Mouse (Mus musculus): ENCODE data around the gene Ptpn12.

Gene Ptpn12

DNA sequence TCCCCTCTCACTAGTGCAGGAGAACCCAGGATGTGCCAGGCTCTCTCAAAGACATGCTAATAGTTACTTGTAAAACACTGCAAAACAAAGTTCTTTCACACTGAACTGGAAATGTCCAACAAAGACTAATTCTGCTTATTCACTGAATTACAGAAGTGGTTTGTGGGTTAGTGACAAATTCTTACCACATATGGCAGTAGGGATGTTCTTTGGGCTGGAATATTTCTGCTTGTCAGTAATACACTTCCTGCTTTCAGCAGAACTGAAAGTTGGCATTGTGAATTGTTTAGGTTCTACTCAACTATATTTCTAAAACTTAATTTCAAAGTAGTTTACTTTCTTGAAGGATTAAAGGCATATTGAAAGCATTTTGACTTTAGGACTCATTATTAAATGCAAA lies 25.5 kb downstream of the Ptpn12 start:
- DNase-seq (ENCODE audit: low read depth, low spot score) = no peak

DNA sequence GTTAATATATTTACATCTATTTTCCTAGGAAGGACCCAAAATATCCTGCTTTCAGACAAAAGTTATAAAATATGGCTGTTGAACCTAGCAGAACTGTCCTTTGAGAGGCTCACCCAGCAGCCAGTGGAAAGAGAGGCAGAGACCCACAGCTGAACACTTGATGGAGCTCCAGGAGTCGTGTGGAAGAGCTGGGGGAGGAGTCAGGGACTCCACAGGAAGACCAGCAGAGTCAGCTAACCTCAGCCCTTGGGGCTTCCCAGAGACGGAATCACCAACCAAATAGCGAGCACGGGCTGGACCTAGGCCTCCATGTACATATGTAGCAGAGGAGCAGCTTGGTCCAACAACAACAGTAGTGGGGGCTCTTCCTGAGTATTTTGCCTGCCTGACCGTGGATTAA lies 38.6 kb downstream of the Ptpn12 start:
- DNase-seq (ENCODE audit: low read depth, low spot score) = no peak

DNA sequence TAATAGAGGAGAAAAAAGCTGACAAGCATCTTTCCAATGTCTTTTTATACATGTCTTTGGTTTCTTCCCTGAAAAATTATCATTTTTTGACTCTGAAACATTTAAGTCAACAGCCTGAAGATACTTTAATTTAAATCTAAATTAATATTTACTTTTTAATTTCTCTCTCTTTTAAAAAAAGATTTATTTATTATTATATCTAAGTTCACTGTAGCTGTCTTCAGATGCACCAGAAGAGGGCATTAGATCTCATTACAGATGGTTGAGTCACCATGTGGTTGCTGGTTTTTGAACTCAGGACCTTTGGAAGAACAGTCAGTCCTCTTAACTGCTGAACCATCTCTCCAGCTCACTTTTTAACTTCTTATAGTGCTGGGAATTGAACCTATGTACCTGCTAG lies 44.8 kb downstream of the Ptpn12 start:
- no peak for DNase-seq (ENCODE audit: low read depth, low spot score)

DNA sequence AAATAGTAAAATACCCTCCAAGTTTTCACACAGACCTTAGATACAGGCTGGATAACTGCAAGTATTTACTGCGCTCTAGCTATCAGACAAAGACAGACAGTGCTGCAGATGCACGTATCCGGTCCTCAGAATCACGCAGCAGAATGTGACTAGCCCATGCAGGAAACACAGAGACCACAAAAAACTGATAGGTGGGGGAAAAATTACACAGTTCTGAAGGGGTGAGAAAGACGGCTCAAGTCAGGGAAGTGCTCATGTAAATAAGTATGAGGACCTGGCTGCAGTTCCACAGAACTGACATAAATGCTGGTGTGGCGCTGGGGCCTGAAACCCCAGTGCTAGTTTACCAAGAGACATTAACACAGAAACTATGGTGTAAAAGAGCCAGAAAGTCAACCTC lies 53.0 kb downstream of the Ptpn12 start:
- DNase-seq (ENCODE audit: low read depth, low spot score) = no peak

DNA sequence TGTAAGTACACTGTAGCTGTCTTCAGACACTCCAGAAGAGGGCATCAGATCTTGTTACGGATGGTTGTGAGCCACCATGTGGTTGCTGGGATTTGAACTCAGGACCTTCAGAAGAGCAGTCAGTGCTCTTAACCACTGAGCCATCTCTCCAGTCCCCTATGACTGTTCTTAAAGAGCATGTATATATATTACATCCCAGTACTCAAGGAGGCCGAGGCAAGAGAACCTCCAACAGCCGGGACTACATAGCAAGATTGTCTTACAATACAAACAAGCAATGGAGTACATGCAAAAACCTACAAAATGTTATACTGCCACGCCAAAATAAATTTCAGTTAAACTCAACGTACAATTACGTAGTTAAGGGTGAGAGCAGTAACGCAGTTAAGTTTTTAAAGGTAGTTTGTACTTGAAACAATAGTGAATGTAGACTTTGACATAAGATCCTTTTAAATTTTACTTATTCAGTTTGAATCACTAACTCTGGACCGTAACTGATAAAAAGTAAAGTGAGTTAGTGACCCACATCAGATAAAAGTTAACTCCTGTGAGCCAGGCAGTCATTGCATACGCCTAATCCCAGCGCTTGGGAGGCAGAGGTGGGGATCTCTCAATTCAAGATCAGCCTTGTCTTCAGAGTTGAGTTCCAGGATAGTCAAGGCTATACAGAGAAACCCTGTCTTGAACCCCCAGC lies 53.9 kb downstream of the Ptpn12 start:
- no peak for DNase-seq (ENCODE audit: low read depth, low spot score)

DNA sequence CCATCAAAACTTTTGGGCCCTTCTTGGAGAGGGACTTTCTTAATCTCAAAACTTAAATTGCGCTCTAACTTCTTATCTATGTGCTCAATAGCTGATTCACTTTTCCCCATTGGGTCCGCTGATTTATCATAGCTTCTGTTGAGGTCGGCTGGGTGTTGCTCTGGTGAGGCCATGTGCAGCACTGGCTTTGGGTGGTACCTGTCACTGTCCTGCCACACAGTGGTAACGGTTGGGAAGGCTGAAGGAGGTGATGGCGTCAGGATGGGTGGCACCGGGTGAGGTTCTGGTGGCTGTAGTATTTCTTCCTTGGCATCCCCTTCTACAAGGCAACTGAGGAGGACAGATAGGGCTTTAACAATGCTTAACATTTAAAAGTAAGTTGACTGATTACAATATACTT lies 57.3 kb downstream of the Ptpn12 start:
- no peak for DNase-seq (ENCODE audit: low read depth, low spot score)

DNA sequence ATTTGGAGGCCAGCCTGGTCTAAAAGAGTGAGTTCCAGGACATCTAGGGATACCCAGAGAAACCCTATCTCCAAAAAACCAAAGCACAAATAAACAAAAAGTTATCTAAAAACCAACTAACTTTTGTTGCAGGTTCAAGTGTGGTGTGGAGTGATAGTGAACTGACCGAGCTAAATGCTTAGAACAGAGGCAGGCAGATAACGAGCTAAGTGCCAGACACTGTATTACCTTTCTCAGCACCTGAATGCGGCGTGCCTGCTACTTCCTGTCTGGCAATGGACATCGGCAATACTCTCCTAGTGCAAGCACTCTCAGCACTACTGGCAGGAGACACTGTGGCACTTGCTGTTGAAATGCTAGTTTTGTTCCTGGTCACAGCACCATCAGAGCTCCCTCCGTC lies 58.2 kb downstream of the Ptpn12 start:
- DNase-seq (ENCODE audit: low read depth, low spot score) = no peak

DNA sequence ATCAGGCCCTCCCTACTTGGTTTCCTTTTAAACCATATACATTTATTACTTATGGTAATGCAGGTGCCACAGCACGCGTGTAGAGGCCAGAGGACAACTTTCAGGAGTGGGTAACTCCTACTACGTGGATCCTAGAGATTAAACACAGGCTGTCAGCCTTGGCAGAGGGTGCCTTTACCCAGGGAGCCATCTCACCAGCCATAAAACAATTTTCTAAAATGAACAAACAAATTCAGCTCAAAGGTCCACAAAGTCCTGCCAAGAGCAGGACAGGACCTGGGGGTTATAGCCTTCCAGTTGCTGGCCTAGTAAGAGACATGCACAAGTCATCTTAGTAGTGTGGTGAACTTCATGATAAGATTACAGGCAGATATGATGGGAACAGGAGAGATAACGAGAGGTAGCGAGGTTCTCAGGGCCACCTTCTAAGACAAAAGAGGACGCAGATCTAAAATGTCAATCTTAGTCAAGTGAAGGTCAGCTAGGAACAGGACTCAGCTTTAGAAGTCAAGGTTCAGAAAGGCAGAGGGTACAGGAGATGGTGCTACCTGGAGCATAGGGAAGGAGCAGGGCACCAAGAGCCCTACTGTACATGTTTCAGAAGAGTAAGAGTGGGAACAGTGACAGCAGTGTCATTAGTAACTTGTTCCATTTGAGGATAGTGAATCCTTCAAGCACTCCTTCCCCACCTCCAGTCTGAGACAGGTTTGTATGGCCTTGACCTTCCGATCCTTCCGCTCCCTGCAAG lies 65.5 kb downstream of the Ptpn12 start:
- DNase-seq (ENCODE audit: low read depth, low spot score) = no peak

DNA sequence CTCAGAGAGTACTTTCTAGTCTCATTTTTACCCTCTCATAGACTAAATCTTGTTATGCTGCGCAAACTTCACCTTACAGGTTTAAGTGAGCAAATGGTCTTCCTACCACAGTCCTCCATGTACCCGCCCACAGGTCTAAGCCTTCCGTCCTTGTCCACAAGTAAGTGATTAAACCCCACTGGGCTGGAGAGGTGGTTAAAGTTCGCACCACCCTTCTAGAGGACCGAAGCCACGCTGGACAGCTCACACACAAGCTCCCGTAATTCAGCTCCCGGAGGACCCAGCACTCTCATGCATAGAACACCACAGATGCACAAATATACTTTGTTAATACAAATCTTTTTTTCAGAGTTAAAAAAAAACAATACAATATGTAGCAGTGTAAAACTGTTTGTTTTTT lies 69.4 kb downstream of the Ptpn12 start:
- no peak for DNase-seq (ENCODE audit: low read depth, low spot score)

DNA sequence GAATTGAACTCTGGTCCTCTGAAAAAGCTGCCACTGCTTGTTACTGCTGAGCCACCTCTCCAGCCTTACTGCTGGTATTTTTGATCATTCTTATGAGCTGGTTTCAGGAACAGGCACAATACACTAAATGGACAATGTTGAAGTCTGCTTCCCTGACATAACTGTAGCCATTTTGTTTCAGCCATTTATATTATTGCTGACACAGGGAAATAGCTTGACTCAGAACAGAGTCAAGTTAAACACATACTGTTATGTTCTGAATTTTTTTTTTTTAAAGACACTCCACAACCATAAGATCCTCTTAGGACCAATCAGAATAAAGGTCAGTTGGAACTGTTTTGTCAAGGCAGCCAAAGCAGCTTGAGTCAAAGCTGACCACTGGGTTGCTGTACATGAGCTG lies 72.2 kb downstream of the Ptpn12 start:
- DNase-seq (ENCODE audit: low read depth, low spot score) = no peak

DNA sequence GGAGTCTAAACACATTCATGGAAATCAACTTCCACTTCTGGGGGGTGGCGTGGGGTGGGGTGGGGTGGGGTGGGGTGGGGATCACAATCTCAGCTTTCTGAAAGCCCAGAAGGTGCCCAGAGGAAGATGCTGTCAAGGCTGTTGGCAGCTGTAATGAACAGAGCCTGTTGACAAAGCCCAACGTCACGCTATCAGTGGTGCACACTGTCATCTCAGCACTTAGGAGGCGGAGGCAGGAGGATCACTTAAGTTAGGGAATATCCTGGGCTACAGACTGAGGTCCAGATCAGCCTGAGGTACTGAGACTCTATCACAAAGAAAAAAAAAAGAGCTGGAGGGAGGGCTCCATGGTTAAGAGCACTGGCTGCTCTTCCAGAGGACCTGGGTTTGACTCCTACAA lies 81.0 kb downstream of the Ptpn12 start:
- no peak for DNase-seq (ENCODE audit: low read depth, low spot score)

DNA sequence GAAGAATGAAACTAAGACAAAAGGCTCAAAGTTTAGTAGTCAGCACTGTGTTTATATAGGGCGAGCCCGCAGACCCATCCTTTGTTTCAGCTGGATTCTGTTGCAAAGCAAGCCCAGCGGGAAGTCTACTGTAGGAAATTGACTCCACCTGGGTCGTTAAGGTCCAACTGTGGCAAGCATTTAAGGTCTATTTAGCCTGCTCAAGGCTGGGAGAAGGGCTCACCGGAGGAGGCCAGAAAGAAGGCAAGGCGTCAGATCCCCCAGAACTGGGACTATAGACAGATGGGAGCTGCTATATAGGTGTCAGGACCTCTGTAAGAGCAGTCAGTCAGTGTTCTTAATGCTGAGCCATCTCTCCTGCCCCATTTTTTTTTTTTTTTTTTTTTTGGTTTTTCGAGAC lies 81.7 kb downstream of the Ptpn12 start:
- DNase-seq (ENCODE audit: low read depth, low spot score) = no peak

DNA sequence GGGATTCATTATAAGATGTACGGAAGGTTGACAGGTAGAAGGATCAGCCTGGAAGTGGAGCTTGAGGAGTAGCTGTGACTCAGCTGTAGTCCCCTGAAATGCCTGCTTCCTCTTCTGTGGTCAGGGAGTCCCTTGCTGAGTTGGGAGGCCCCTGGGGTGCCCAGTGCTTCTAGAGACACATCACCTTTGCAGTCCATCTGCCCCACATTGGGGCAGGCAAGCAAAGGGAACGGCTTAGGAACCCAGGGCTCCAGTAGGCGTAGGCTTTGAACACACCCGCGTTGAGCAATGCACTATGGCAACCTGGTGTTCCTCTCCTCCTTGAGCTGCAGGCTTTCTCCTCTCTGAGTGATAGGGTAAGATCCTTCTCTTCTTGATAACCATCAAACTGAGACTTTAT lies 82.6 kb downstream of the Ptpn12 start:
- DNase-seq (ENCODE audit: low read depth, low spot score) = no peak

DNA sequence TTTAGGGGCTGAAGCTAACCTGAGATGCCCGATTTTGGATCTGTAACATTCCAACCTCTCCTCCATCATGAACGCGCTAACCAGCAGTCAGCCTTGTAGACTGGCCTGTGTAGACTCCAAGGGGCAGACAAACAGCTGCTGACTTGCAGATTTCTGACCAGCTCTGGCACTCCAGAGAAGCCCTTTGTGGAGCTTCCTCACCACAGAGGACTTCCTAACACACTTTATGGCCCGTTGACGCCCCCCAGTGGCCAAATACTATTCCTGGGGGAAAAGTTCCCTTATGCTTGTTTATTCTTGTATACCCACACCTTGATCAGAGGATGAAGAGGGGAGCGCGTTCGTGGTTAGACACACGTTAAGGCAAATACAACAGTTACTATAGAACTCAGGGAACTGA lies 86.7 kb downstream of the Ptpn12 start:
- DNase-seq (ENCODE audit: low read depth, low spot score) = no peak

DNA sequence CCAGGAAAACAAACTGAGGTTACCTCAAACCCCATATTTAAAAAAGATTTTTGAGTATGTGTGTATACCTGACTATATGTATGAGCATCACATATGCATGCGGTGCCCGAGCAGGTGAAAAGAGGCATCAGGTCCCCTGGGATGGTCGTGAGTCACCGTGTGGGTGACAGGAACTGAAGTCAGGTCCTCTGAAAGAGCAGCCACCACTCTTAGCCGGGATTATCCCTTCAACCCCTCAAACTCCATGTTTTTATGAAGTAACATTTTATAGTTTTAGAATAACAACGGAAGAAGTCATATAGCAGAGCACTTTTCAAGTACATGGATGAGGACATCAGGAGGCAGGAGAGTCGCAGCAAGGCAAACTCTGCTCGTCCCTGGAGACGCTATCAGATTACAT lies 87.2 kb downstream of the Ptpn12 start:
- DNase-seq (ENCODE audit: low read depth, low spot score) = no peak

DNA sequence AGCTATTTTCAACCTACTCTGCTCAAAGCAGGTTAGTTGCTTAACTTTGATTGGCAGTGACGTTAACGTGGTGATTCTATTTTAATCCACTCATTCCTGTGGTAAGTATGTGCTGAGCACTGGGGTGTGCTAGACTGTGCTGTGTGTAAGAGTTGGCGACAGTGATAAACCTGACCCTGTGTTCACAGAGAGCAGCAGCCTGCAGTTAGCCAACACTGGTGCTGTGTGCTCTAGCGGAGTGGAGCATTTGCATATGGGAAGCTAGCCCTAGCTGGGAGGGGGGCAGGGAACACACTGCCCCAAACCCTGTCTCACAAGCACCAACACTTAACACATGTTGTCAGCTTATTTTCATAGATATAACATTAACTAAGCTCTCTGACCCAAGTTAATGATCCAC lies 87.8 kb downstream of the Ptpn12 start:
- no peak for DNase-seq (ENCODE audit: low read depth, low spot score)

DNA sequence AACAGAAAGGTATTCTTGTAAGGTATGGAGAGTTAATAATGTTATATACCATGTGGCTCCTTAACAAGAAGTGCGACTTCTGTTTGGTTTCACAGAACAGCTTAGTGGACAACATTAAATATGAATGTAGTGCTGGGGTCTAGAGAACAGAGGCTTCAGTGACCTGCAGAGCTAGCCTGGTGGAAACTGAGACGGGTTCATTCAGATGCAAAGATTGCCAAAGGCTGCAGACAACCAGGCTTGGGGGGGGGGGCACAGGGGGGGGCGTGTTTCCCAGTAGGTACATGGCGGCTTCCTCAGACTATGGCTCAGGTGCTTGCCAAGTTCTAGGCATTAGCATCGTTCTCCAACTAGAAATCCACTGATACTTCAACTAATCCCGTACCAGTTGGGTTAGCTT lies 91.3 kb downstream of the Ptpn12 start:
- no peak for DNase-seq (ENCODE audit: low read depth, low spot score)

DNA sequence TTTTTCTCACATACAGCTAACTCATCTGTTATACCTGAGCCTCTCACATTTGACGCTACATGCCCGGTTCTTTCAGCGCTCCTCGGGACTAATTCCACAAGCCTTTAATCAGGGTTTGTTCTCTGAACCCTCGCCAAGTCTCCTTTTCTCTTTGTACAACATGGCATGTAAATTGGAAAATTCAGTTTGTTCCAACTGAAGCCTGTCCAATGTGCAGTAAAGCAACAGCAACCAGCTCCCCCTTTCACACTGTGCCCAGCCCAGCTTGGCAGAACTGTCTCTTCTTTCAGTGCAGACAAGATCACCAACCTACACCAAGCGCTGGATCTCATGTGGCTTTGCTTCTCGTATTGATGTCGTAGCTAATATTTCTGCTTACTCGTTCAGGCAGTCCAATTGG lies 92.4 kb downstream of the Ptpn12 start:
- peak; percentile 16 for DNase-seq (ENCODE audit: low read depth, low spot score)

DNA sequence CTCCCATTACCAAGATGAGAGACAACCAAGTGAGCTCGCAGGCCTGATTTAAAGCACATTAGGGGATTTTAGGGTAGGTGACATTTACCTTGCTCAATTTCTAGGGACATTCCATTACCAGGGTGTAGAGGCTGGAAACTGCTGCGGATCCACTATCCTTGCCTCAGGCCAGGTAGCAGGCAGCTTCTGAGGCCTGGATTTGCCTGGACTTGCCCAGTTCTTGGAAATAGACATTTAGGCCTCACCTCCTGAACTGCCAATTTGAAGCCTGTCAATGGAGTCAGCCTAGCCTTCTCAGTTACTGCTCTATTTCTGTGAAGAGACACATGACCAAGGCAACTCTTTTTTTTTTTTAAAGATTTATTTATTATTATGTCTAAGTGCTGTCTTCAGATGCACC lies 94.8 kb downstream of the Ptpn12 start:
- no peak for DNase-seq (ENCODE audit: low read depth, low spot score)

DNA sequence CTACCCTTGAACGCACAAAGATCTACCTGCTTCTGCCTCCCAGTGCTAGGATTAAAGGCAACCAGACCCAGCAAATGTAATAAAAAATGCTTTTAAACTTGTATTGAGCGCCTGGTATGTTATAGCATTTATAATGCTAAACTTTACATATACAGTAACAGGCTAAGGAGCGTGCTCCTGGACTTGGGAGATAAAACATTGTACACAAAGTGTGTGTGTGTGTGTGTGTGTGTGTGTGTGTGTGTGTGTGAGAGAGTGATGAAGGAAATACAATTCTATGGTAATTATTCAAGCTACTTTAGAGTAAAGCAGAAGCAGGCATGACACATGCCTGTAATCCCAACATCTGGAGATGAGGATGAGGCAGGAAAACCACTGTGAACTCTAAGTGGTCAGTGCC lies 99.4 kb downstream of the Ptpn12 start, which contains the start of gene Rsbn1l:
Rsbn1l (minus strand) TSS at position 101 of the 400 bp plus-strand sequence.
- DNase-seq (ENCODE audit: low read depth, low spot score) = no peak

DNA sequence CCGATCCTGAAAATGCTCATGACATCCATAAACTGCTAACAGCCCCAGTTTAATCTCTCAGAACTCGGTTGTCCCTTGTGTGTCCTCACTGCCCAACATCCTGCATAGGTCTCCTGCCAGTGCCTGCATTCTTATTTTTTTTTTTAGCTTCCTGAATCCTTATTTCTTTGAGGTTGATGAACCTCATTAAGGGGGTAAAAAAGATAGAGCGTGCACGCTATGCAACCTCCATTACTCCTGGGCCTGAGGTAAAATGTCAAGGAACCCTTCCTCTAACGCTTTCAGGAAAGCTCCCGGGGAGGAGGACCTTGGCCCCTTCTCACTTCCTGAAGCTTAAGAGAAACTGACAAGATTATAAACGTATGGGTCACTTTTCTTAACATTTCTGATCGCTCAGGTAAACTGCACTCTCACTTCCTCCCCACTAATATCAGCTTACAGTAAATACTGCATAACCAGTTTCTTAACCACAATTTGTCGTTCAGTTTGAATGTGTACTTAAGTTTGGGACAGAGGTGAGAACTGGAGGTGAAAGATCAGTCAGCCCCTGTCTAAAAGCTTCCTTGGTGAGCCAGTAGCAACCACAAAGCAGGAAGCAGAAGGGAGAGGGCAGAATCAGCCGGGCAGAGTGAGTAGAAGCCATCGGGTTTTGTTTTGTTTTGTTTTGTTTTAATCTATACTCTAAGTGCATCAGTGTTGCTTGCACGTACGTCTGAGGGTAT lies 100.4 kb downstream of the Ptpn12 start:
- DNase-seq (ENCODE audit: low read depth, low spot score) = no peak

DNA sequence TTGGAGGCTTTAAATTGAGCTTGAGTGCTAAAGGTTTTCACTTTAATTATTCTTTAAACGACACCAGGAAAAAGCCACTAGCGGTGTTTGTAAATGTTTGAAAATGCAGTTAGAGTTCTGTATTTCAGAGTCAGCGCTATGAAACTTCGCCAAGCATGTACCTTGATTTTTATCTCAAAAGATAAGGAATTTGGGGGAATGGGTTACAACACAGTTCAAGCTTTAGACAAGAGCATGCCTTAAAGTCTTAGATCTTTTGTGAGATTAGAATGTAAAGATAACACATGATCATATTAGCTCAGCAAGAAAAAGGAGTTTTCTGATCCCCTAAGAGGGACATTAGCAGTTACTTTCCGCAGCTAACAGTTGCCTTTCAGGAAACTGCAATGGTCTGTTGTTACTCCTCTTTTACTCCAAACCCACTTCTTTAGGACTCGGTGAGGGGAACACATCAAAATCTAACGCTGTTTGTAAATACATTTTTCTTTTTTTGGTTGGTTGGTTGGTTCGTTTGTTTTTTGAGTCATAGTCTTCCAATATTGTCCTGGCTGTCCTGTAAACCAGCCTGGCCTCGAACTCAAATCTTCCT lies 103.3 kb downstream of the Ptpn12 start:
- no peak for DNase-seq (ENCODE audit: low read depth, low spot score)

All from brain, embryonic 18.5 days (tissue).